Mouse (Mus musculus) CD4-positive naive resting alpha-beta T cell, adult 76 days (primary cell): ENCODE results near the gene Cdk15. TPM values are rescaled to one million over a fixed set of nuclear protein-coding genes. Genes with fewer than 3 reads are reported as not detected.

Source experiments
- total RNA-seq: library from RNA; stranded (reverse); gene quantifications from one replicate; pipeline ENCODE4 v1.2.4, GENCODE M21; 2023

The Cdk15 gene
- not detected for total RNA-seq

DNA sequence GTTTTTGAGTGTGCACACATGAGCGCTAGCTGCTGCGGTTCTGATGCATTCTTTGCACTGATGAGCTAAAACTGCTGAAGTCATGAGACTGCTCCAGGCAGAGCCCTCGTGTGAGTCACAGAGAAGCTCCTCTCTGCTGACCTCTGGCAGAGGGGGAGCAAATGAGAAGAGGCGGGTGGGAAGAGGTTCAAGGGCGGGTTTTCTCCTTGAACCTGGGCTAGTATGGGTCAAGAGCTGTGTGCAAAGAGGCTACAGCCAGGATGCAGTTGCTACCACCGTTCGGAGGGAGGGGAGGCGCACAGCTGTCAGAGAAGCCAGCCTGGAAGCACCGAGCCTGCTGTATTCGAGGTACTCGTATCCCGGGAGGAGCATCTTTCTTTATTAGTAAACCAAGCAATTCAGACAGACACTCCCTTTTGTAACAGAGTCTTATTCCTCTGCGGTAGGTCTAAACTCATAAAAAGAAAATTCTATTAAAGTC lies at the start of gene Cdk15:
Gene Cdk15 (plus strand): TSS at position 156 of the 481 bp plus-strand sequence.

DNA sequence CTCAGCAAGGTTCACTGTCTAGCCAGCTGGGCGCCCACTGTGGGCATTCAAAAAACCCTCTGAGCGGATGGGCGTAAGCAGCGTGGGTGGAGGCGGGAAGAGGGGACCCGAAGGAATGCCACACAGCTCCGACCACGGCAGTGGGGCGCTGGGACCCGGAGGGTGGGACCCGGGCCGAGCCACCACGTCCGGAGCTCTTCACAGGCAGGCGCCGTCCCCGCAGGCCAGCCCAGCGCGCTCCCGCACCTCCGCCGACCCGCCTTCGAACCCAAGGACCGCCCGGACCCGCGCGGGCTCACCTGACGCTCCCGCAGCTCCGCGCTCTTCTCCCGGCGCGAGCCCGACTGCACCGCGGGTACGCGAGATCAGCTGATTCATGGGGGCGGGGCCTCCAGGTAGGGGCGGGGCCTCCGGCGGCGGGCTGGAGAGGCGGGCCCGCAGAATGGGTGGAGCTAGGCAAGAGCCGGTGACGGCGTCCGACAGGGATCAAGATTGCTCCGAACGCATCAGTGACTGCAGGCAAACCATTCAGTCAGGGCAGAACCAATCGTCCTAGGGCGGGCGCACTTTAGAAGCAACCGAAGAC lies 19.8 kb upstream of the Cdk15 start, which contains the start of gene Als2:
Gene Als2 (minus strand): TSS at position 376 of the 586 bp plus-strand sequence.

Other genes with a start within 250 kb of the Cdk15 start
- not detected for gene C2cd6, start 162.0 kb upstream of the Cdk15 start, total RNA-seq
- 3.0 TPM for gene Tmem237, start 136.5 kb upstream of the Cdk15 start, total RNA-seq
- gene Mpp4, start 93.5 kb upstream of the Cdk15 start, total RNA-seq: 0.70 TPM
- gene Als2, start 19.7 kb upstream of the Cdk15 start, total RNA-seq: 16.1 TPM
- 0.47 TPM for gene Fzd7, start 225.5 kb downstream of the Cdk15 start, total RNA-seq